Mouse (Mus musculus) right cerebral cortex, postnatal 25 days (tissue): Measurements from ENCODE around the gene Il4ra.

Source experiments
- DNase-seq: peaks from one replicate; pipeline ENCODE4 v3.0.0; 2022

Il4ra gene

GRCm38 (mm10) chr7:125551766-125552709 lies at the start of gene Il4ra:
TSS of gene Il4ra (plus strand) at chr7:125552120.
- peak; percentile 68 for DNase-seq

GRCm38 (mm10) chr7:125503374-125504092 lies 48.4 kb upstream of the Il4ra start:
- DNase-seq = no peak

DNA sequence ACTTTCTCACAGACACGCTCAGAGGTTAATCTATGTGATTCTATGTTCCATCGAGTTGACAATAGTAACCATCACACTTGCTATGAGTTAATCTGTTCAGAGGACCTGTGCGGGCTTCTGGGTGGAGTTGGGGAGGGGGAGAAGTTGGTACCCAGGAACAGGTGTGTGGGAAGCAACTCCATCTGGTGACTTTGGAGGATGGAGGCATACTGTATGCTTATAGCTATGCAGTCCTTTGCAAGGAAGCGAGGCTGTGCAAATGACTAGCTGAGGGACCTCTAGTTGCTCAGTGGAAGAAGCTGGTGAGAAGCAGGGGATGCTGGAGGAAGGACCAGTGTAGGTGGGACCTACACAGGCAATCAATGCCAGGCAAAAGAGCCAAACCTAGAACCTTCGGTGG lies 47.3 kb upstream of the Il4ra start:
- peak; percentile 62 for DNase-seq

GRCm38 (mm10) chr7:125505568-125505967 lies 46.4 kb upstream of the Il4ra start:
- DNase-seq = no peak

- DNase-seq = no peak
Measured at GRCm38 (mm10) chr7:125507279-125507678, 44.6 kb upstream of the Il4ra start.

GRCm38 (mm10) chr7:125511432-125511831 lies 40.5 kb upstream of the Il4ra start:
- DNase-seq = no peak

DNA sequence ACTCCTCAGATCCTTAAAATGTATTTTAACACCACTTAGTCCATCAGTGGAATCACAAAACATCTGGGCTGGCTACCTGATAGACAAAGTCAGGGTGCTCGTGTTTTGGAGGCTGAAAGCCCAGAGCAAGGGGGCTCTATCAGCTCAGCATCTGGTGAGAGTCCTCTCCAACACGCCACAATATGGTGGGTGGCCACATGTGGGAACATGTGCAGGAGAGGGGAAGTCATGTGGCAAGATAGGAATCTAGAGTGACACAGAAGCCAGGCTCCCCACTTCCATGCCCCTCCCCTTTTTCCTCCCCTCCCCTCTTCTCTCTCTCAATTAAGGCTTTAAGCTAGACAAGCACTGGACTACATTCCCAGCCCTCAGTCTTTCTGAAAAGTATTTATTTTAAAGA lies 40.1 kb upstream of the Il4ra start:
- DNase-seq = no peak

DNA sequence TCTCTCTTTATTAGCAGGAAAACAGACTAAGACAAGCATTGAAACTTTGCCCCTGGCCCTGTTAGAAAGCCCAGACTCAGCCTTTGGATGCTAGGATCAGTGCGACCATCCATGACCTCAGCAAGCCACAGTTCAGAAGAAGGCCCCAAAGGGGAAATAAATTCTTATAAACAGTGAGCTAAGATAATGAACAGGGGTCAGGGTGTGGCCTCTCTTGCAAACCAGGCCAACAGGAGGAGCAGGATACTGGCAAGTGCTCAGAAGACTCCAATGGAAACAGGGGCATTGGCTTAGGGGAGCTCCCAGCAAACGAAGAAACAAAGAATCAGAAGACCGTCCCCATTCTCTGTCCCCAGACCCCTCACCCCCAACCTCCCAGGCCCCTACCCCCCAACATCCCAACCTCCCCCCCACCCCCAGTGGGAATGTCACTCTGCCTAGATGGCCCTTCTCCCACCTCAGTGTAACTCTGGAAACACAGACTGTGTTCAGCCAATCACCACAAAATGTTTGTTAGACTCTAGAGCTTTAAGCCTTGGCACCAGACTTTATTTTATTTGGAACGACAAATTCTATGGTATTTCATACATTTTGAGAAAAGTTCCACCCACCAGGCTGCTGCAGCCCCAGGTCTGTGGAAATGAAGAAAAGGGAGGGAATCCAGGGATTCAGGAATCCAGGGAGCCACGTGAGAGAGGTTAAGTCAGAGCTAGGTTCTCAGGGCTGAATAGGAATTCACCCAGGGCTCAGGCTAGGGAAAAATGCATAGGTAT lies 36.7 kb upstream of the Il4ra start:
- no peak for DNase-seq

GRCm38 (mm10) chr7:125516723-125517122 lies 35.2 kb upstream of the Il4ra start:
- DNase-seq = no peak

- peak; percentile 14 for DNase-seq
Measured at GRCm38 (mm10) chr7:125517470-125517869, 34.5 kb upstream of the Il4ra start.

DNA sequence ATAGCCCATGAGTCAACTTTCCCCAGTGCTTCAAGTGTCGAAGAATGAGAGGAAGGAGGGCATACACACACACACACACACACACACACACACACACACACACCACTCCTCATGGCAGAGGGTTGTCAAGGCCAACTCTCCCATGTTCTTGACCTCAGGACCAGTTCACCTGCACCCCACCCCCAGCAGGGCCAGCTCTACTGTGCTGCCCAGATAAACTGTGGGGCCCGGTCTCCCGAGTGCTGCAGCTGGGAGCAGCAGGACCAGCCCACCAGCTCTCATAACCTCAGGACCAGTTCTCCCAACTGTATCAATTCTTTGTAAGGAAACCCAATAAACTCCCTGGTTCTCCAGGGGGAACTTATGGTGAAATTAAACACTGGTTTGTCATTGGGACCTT lies 32.2 kb upstream of the Il4ra start:
- DNase-seq = no peak

GRCm38 (mm10) chr7:125523051-125523450 lies 28.9 kb upstream of the Il4ra start:
- no peak for DNase-seq

- DNase-seq = no peak
Measured at GRCm38 (mm10) chr7:125527186-125527585, 24.7 kb upstream of the Il4ra start.

GRCm38 (mm10) chr7:125527901-125528580 lies 23.9 kb upstream of the Il4ra start:
- DNase-seq = no peak

- no peak for DNase-seq
Measured at GRCm38 (mm10) chr7:125539351-125539750, 12.6 kb upstream of the Il4ra start.

- DNase-seq = no peak
Measured at GRCm38 (mm10) chr7:125541026-125541425, 10.9 kb upstream of the Il4ra start.

GRCm38 (mm10) chr7:125541821-125542220 lies 10.1 kb upstream of the Il4ra start:
- no peak for DNase-seq

DNA sequence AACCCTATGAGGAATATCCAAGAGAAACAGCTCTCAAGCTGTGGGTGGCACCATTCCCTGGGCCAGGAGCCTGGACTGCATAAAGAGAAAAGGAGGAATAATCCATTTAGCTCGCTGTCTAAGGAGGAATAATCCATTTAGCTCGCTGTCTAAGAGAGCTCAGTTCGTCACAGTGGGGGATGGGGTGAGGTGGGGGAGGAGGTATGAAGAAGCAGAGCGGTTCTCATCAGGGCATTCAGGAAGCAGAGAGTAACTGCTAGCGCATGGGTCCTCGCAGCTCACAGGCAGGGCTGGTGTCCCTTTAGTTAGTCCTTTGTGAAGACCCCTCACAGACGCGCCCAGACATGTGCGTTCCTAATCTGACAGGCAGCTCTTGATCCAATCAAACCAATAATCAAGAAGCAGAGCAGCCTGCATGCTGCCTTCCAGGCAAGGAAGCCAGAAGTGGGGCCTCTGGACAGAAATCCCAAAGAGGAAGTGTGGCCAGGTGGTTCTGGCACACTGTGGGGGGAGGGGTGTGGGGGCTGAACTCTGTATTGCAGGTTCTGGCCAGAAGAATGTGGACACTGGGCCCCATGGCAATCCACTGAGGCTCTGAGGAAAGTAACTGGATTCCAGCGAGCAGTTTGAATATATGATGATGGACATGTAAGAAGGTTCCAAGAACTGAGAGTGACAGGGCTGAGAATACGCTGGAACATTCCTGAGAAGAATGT lies 9.4 kb upstream of the Il4ra start:
- DNase-seq = no peak

GRCm38 (mm10) chr7:125543497-125543896 lies 8.4 kb upstream of the Il4ra start:
- no peak for DNase-seq

- no peak for DNase-seq
Measured at GRCm38 (mm10) chr7:125545331-125545730, 6.6 kb upstream of the Il4ra start.

DNA sequence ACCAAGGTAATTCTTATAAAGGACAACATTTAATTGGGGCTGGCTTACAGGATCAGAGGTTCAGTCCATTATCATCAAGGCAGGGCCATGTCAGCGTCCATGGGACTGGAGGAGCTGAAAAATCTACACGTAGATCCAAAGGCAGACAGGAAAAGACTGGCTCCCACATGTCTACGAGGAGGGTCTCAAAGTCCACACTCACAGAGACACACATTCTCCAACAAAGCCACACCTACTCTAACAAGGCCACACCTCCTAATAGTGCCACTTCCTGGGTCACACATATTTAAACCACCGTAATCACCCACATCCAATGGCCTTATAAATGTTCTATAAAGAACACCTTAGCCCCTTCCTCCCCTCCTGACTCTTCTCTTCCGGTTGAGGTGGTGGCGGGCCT lies 5.2 kb upstream of the Il4ra start:
- DNase-seq = no peak

DNA sequence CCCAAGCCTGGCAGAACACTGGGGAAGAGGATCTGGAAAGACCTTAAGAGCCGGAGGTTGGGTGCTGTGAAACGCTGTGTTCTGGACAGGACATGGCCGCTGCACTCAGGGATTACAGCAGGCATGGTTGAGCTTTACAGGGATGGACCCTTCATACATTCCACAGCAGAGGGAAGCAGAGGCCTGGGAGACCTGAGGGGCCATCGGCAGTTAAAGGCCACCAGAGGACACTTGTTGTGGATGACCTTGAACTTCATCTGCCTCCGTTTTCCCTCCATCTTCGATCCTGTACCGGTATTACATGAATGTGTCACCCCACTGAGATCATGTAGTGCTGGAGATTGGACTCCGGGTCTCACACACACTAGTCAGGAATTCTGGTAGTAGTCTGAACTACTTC lies 2.0 kb upstream of the Il4ra start:
- no peak for DNase-seq
